Mouse (Mus musculus): ENCODE data around the gene Ucp1.

DNA sequence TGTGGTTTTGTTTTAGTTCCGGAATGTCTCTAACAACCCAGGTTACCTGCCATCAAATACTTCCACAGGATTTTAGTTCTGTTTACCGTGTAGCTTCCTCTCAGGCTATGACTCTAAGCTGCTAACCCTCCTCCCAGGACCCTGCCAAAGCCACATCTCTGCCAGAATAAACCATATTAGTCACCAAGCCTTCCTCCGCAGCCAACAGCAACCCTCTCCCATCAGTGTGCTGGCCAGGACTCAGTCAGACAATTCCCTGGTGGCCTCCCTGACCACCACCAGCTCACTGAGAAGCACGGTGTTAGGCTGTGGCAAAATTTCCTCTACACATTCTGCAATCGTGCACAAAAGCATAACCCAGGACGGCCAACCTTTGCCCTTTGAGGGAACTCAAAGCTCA lies 11.7 kb upstream of the Ucp1 start:
- TF ChIP-seq GATA1 (IDR thresholded peaks at IDR 0.05; ENCODE audit: borderline replicate concordance, low read length) = no peak
- TF ChIP-seq CTCF (IDR thresholded peaks at IDR 0.05; ENCODE audit: low read depth, low read length) = no peak

All from G1E (cell line).